19 mouse cellular contexts compared by ENCODE assay signal in genomic region chr6:73427273-73427812, GRCm38 (mm10). TPM values are rescaled to one million over a fixed set of nuclear protein-coding genes. Genes with fewer than 3 reads are reported as not detected.
A peak's percentile ranks its signal among the peaks of the same experiment; 100 is the strongest.
DNase-seq lines count a peak whose midpoint lies in the region; ATAC-seq and TF ChIP-seq lines count a peak whose summit lies in the region.
"Had no signal": no experiment of that assay in that cellular context is flagged by ENCODE, and none has a peak within 500 bp of the region (broad histone marks: within the 10 kb centered on the region; RNA-seq: fewer than 3 reads in every experiment).

No protein-coding gene starts in this region.

- TF ChIP-seq CTCF in brain, embryonic 14.5 days (IDR thresholded peaks at IDR 0.05; ENCODE audit: borderline replicate concordance, extremely low read depth, insufficient read depth, insufficient read length), result no peak
- TF ChIP-seq CTCF in liver, postnatal 0 days (IDR thresholded peaks at IDR 0.05; ENCODE audit: low read depth), result no peak
- TF ChIP-seq CTCF in intestine, postnatal 0 days (IDR thresholded peaks at IDR 0.05; ENCODE audit: low read depth), result no peak

- no peaks in the 10 kb centered on the region for H3K27me3 ChIP-seq in hindbrain, embryonic 14.5 days (ENCODE audit: control insufficient read depth, insufficient read depth, low read length)
- no peaks in the 10 kb centered on the region for H3K27me3 ChIP-seq in liver, postnatal 0 days (ENCODE audit: insufficient read depth, low read length)
- H3K27me3 ChIP-seq in intestine, postnatal 0 days (replicated peaks; ENCODE audit: control insufficient read depth, insufficient read depth, low read length), result no peaks in the 10 kb centered on the region
- H3K27me3 ChIP-seq: neural tube, embryonic 12.5 days had no signal

- no peak for TF ChIP-seq EP300 in liver, postnatal 0 days (IDR thresholded peaks at IDR 0.05; ENCODE audit: low read depth)

- no peak overlapping the region for H3K4me3 ChIP-seq in hindbrain, embryonic 14.5 days (replicated peaks; ENCODE audit: low read length)
- H3K4me3 ChIP-seq in liver, postnatal 0 days (ENCODE audit: low read depth, low read length), result no peak overlapping the region
- H3K4me3 ChIP-seq in intestine, postnatal 0 days (ENCODE audit: low read depth, low read length), result no peak overlapping the region
- H3K4me3 ChIP-seq: heart, adult 2 months; limb, embryonic 10.5 days; neural tube, embryonic 12.5 days had no signal

- H3K4me1 ChIP-seq in hindbrain, embryonic 14.5 days (replicated peaks; ENCODE audit: control insufficient read depth, insufficient read depth, low read length), result no peaks in the 10 kb centered on the region
- no peaks in the 10 kb centered on the region for H3K4me1 ChIP-seq in liver, postnatal 0 days (ENCODE audit: insufficient read depth)
- no peaks in the 10 kb centered on the region for H3K4me1 ChIP-seq in intestine, postnatal 0 days (replicated peaks; ENCODE audit: control insufficient read depth, insufficient read depth, low read length)

- peak; percentile 78 for DNase-seq in brain, adult 2 months (ENCODE audit: low read depth, low spot score)
- peak; percentile 83 for DNase-seq in brain, embryonic 14.5 days (ENCODE audit: low read depth)
- DNase-seq in embryo, embryonic 10.5 days (ENCODE audit: low spot score), result peak; percentile 63
- no peak for DNase-seq in hindbrain, embryonic 14.5 days (ENCODE audit: low spot score)
- DNase-seq in liver, postnatal 0 days, result no peak
- DNase-seq in B cell, adult 2 months, result no peak
- DNase-seq: adrenal gland, adult 2 months; heart, adult 2 months; heart, postnatal 36 days; kidney, adult 8-10 months; layer of hippocampus, adult 9-11 months; lung, postnatal 36 days; thymus, adult 2 months had no signal

- no peaks in the 10 kb centered on the region for H3K36me3 ChIP-seq in hindbrain, embryonic 14.5 days (replicated peaks; ENCODE audit: control insufficient read depth, insufficient read depth)
- no peaks in the 10 kb centered on the region for H3K36me3 ChIP-seq in liver, postnatal 0 days (replicated peaks; ENCODE audit: insufficient read depth, low read length)
- no peaks in the 10 kb centered on the region for H3K36me3 ChIP-seq in intestine, postnatal 0 days (ENCODE audit: control insufficient read depth, insufficient read depth)
- H3K36me3 ChIP-seq: limb, embryonic 10.5 days; neural tube, embryonic 12.5 days had no signal

- ATAC-seq in hindbrain, embryonic 14.5 days (ENCODE audit: low FRiP score), result 0 out of 2 replicates have a peak, but pooled peaks have one; percentile 31
- ATAC-seq in liver, postnatal 0 days, result no peak
- no peak for ATAC-seq in activated CD4-positive, CD25-positive, alpha-beta regulatory T cell, adult 4 months
- ATAC-seq in intestine, postnatal 0 days, result no peak
- ATAC-seq: Patski had no signal

- H3K9ac ChIP-seq in hindbrain, embryonic 14.5 days, result no peak overlapping the region
- no peak overlapping the region for H3K9ac ChIP-seq in liver, postnatal 0 days (replicated peaks)
- H3K9ac ChIP-seq in intestine, postnatal 0 days (ENCODE audit: low read depth, low read length), result no peak overlapping the region
- H3K9ac ChIP-seq: liver, embryonic 14.5 days; neural tube, embryonic 12.5 days had no signal

- WGBS in hindbrain, embryonic 14.5 days, result 3% methylated on average over 1 of the region's 1 CpGs
- WGBS in liver, postnatal 0 days (ENCODE audit: insufficient replicate concordance), result 26% methylated on average over 1 of the region's 1 CpGs
- WGBS in intestine, postnatal 0 days, result 32% methylated on average over 1 of the region's 1 CpGs

- no peak for TF ChIP-seq POLR2A in brain, embryonic 14.5 days (IDR thresholded peaks at IDR 0.05; ENCODE audit: borderline replicate concordance, extremely low read depth, insufficient read depth, insufficient read length, poor library complexity, severe bottlenecking)

- no peak overlapping the region for H3K27ac ChIP-seq in hindbrain, embryonic 14.5 days
- no peak overlapping the region for H3K27ac ChIP-seq in liver, postnatal 0 days (ENCODE audit: low read depth)
- no peak overlapping the region for H3K27ac ChIP-seq in intestine, postnatal 0 days (ENCODE audit: low read depth, low read length)
- H3K27ac ChIP-seq: heart, adult 2 months; limb, embryonic 10.5 days; liver, embryonic 14.5 days; neural tube, embryonic 12.5 days had no signal

- H3K4me2 ChIP-seq in hindbrain, embryonic 14.5 days (replicated peaks), result no peak overlapping the region
- no peak overlapping the region for H3K4me2 ChIP-seq in liver, postnatal 0 days (ENCODE audit: low read depth, low read length)
- no peak overlapping the region for H3K4me2 ChIP-seq in intestine, postnatal 0 days (replicated peaks; ENCODE audit: low read depth)
- H3K4me2 ChIP-seq: neural tube, embryonic 12.5 days had no signal

- no peaks in the 10 kb centered on the region for H3K9me3 ChIP-seq in hindbrain, embryonic 14.5 days (ENCODE audit: control insufficient read depth, low read length)
- no peaks in the 10 kb centered on the region for H3K9me3 ChIP-seq in liver, postnatal 0 days (ENCODE audit: low read length)
- no peaks in the 10 kb centered on the region for H3K9me3 ChIP-seq in intestine, postnatal 0 days (ENCODE audit: control insufficient read depth)
- H3K9me3 ChIP-seq: limb, embryonic 10.5 days; neural tube, embryonic 12.5 days had no signal

RNA-seq across cellular contexts. Expression of gene 4931417E11Rik, which starts 42.1 kb away (rescaled TPM):
- not detected in 2 replicates for polyA plus RNA-seq in brain, embryonic 14.5 days (2012; rRNA removed)
- not detected in 2 replicates for polyA plus RNA-seq in hindbrain, embryonic 14.5 days (2014; fragmentation: Nextera tagmentation; extraction: Ambion mirVana)
- polyA plus RNA-seq in liver, postnatal 0 days (2015; fragmentation: Nextera tagmentation; extraction: Ambion mirVana), result not detected in 2 replicates
- polyA plus RNA-seq in activated CD4-positive, CD25-positive, alpha-beta regulatory T cell, adult 4 months (2017; shearing (Covaris generic)), result not detected
- not detected in 2 replicates for polyA plus RNA-seq in intestine, postnatal 0 days (2015; fragmentation: Nextera tagmentation; extraction: Ambion mirVana)
- polyA plus RNA-seq: adrenal gland, adult 2 months; heart, adult 2 months; limb, embryonic 10.5 days; liver, embryonic 14.5 days; neural tube, embryonic 12.5 days; Patski; thymus, adult 2 months had no signal

Comparison
In these comparisons a context has a peak if more than half of its experiments do, and no peak if none do; other contexts are left out.
1. DNase-seq: peak in brain, adult 2 months (single experiment), brain, embryonic 14.5 days (single experiment) and embryo, embryonic 10.5 days (single experiment); none in hindbrain, embryonic 14.5 days (single experiment), liver, postnatal 0 days (single experiment) and B cell, adult 2 months (0 of 2).